Mouse (Mus musculus): ENCODE measurements around the gene Smim24. TPM values are rescaled to one million over a fixed set of nuclear protein-coding genes. Genes with fewer than 3 reads are reported as not detected.

Gene Smim24
- 6.6 and 7.8 TPM in 2 replicates for total RNA-seq (2014; rRNA removed; ENCODE audit: low replicate concordance)
- 3.3 and 3.8 TPM in 2 replicates for polyA plus RNA-seq (2015; fragmentation: Nextera tagmentation; extraction: Ambion mirVana)

- H3K9me3 ChIP-seq (replicated peaks; ENCODE audit: control insufficient read depth, low read length), result no peaks in the 10 kb centered on the region
- H3K27ac ChIP-seq (ENCODE audit: low read depth), result peak within 1 kb of the TSS; percentile 58
- DNase-seq (ENCODE audit: low spot score), result no peak
- H3K4me3 ChIP-seq (ENCODE audit: low read depth, low read length), result peak within 1 kb of the TSS; percentile 26
- H3K4me2 ChIP-seq (ENCODE audit: low read depth, low read length), result peak within 1 kb of the TSS; percentile 63
- TF ChIP-seq EP300 (IDR thresholded peaks at IDR 0.05; ENCODE audit: low read depth) (no peak), CTCF (IDR thresholded peaks at IDR 0.05; ENCODE audit: low read depth) (no peak)
- no peaks in the 10 kb centered on the region for H3K27me3 ChIP-seq (ENCODE audit: control insufficient read depth, insufficient read depth, low read length)
- H3K36me3 ChIP-seq (replicated peaks; ENCODE audit: control insufficient read depth, insufficient read depth, low read length), result peaks cover 25% of the 10 kb centered on the region
- WGBS, result 65% methylated on average over 14 of the region's 14 CpGs
- peak within 1 kb of the TSS; percentile 56 for H3K9ac ChIP-seq (replicated peaks; ENCODE audit: low read depth, low read length)
- H3K4me1 ChIP-seq (ENCODE audit: control insufficient read depth, insufficient read depth), result peaks cover 17% of the 10 kb centered on the region; the same call in 1 of the 2 replicates
- ATAC-seq (ENCODE audit: insufficient read depth, low read depth), result no peak
Measured at GRCm38 (mm10) chr10:81392781-81393185, at the start of gene Smim24. TSS of gene Smim24 (plus strand) at chr10:81393051.

- peaks cover 19% of the 10 kb centered on the region for H3K27me3 ChIP-seq (ENCODE audit: control insufficient read depth, insufficient read depth, low read length)
- H3K27ac ChIP-seq (ENCODE audit: low read depth), result no peak overlapping the region; the same call in 1 of the 2 replicates
- H3K4me1 ChIP-seq (ENCODE audit: control insufficient read depth, insufficient read depth), result peaks cover 8% of the 10 kb centered on the region
- H3K9ac ChIP-seq (replicated peaks; ENCODE audit: low read depth, low read length), result no peak overlapping the region
- TF ChIP-seq CTCF (IDR thresholded peaks at IDR 0.05; ENCODE audit: low read depth), result peak; percentile 41; the same call in 1 of the 2 replicates
- TF ChIP-seq EP300 (IDR thresholded peaks at IDR 0.05; ENCODE audit: low read depth), result no peak
- peaks cover 24% of the 10 kb centered on the region for H3K36me3 ChIP-seq (replicated peaks; ENCODE audit: control insufficient read depth, insufficient read depth, low read length)
- 25% methylated on average over 8 of the region's 8 CpGs for WGBS
- no peaks in the 10 kb centered on the region for H3K9me3 ChIP-seq (replicated peaks; ENCODE audit: control insufficient read depth, low read length)
- H3K4me3 ChIP-seq (ENCODE audit: low read depth, low read length), result no peak overlapping the region
- H3K4me2 ChIP-seq (ENCODE audit: low read depth, low read length), result no peak overlapping the region
- ATAC-seq (ENCODE audit: insufficient read depth, low read depth), result no peak
- DNase-seq (ENCODE audit: low spot score), result no peak
Measured at GRCm38 (mm10) chr10:81344421-81345161, 48.3 kb upstream of the Smim24 start.

- Histone ChIP-seq H3K4me3 (ENCODE audit: low read depth, low read length) (no peak overlapping the region), H3K9ac (replicated peaks; ENCODE audit: low read depth, low read length) (no peak overlapping the region), H3K4me2 (ENCODE audit: low read depth, low read length) (no peak overlapping the region), H3K27me3 (ENCODE audit: control insufficient read depth, insufficient read depth, low read length) (peaks cover 19% of the 10 kb centered on the region), H3K36me3 (replicated peaks; ENCODE audit: control insufficient read depth, insufficient read depth, low read length) (peaks cover 24% of the 10 kb centered on the region), H3K4me1 (ENCODE audit: control insufficient read depth, insufficient read depth) (peaks cover 9% of the 10 kb centered on the region), H3K9me3 (replicated peaks; ENCODE audit: control insufficient read depth, low read length) (no peaks in the 10 kb centered on the region), H3K27ac (ENCODE audit: low read depth) (no peak overlapping the region)
- DNase-seq (ENCODE audit: low spot score), result no peak
- WGBS, result 81% methylated on average over 4 of the region's 4 CpGs
- ATAC-seq (ENCODE audit: insufficient read depth, low read depth), result no peak
- TF ChIP-seq CTCF (IDR thresholded peaks at IDR 0.05; ENCODE audit: low read depth) (no peak), EP300 (IDR thresholded peaks at IDR 0.05; ENCODE audit: low read depth) (no peak)
Measured at GRCm38 (mm10) chr10:81345162-81345534, 47.7 kb upstream of the Smim24 start.

- peaks cover 19% of the 10 kb centered on the region for H3K27me3 ChIP-seq (ENCODE audit: control insufficient read depth, insufficient read depth, low read length)
- H3K9ac ChIP-seq (replicated peaks; ENCODE audit: low read depth, low read length), result no peak overlapping the region
- no peak overlapping the region for H3K4me3 ChIP-seq (ENCODE audit: low read depth, low read length)
- peaks cover 13% of the 10 kb centered on the region for H3K4me1 ChIP-seq (ENCODE audit: control insufficient read depth, insufficient read depth)
- no peaks in the 10 kb centered on the region for H3K9me3 ChIP-seq (replicated peaks; ENCODE audit: control insufficient read depth, low read length)
- ATAC-seq (ENCODE audit: insufficient read depth, low read depth) (no peak), DNase-seq (ENCODE audit: low spot score) (no peak)
- no peak overlapping the region for H3K4me2 ChIP-seq (ENCODE audit: low read depth, low read length)
- no peak for TF ChIP-seq EP300 (IDR thresholded peaks at IDR 0.05; ENCODE audit: low read depth)
- TF ChIP-seq CTCF (IDR thresholded peaks at IDR 0.05; ENCODE audit: low read depth), result peak; percentile 11; the same call in 1 of the 2 replicates
- peaks cover 24% of the 10 kb centered on the region for H3K36me3 ChIP-seq (replicated peaks; ENCODE audit: control insufficient read depth, insufficient read depth, low read length)
- 34% methylated on average over 54 of the region's 55 CpGs for WGBS
- H3K27ac ChIP-seq (ENCODE audit: low read depth), result no peak overlapping the region
Measured at GRCm38 (mm10) chr10:81346453-81347067, 46.3 kb upstream of the Smim24 start.

GRCm38 (mm10) chr10:81349146-81349545 is 43.7 kb upstream of the Smim24 start:
- no peak for DNase-seq (ENCODE audit: low spot score)
- Histone ChIP-seq H3K27ac (ENCODE audit: low read depth) (0 out of 2 replicates have a peak overlapping the region, but pooled peaks have one; percentile 87), H3K36me3 (replicated peaks; ENCODE audit: control insufficient read depth, insufficient read depth, low read length) (peaks cover 24% of the 10 kb centered on the region), H3K4me1 (ENCODE audit: control insufficient read depth, insufficient read depth) (peaks cover 13% of the 10 kb centered on the region), H3K9me3 (replicated peaks; ENCODE audit: control insufficient read depth, low read length) (no peaks in the 10 kb centered on the region), H3K27me3 (ENCODE audit: control insufficient read depth, insufficient read depth, low read length) (no peaks in the 10 kb centered on the region), H3K4me2 (ENCODE audit: low read depth, low read length) (peak overlapping the region; percentile 94), H3K9ac (replicated peaks; ENCODE audit: low read depth, low read length) (peak overlapping the region; percentile 77), H3K4me3 (ENCODE audit: low read depth, low read length) (peak overlapping the region; percentile 86)
- TF ChIP-seq CTCF (IDR thresholded peaks at IDR 0.05; ENCODE audit: low read depth), result no peak
- no peak for TF ChIP-seq EP300 (IDR thresholded peaks at IDR 0.05; ENCODE audit: low read depth)
- no peak for ATAC-seq (ENCODE audit: insufficient read depth, low read depth)
- 12% methylated on average over 12 of the region's 12 CpGs for WGBS

Data from heart, postnatal 0 days (tissue).